Mouse (Mus musculus): ENCODE results near the gene Hmcn2.

The Hmcn2 gene

DNA sequence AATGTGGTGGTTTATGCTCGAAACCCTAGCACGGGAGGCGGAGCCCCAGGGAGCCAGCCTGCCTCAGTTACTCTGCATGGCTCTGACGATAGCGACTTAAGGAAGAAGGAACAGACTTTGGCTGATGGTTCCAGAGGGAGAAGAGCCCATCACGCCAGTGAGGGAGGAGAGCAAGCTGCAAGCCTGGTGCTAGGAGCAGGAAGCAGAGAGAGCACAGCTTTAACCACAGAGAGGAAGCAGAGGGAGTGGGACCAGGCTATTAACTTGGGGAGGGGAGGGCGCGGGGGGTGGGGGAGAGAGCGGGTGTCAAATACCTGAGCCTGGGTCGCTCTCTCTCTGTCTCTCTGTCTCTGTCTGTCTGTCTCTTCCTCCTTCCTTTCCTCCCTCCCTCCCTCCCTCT lies 102.8 kb downstream of the Hmcn2 start:
- DNase-seq (ENCODE audit: low read depth) = no peak

DNA sequence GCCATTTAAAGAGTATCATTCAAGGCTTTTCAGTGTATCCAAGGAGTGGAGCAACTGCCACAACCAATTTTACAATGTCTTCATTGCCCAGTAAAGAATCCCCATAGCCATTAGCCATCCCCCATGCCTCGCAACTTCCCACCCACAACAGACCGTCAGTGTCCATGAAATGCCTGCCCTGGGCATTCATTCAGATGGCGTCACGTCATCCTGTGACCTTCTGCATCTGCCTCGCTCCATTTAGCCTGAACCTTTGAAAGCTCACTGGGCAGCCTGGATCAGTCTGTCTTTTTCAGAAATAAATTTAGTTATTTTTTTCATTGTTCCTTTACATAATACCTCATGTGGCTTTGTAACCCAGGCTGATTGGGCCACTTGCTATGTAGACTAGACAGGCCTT lies 103.8 kb downstream of the Hmcn2 start:
- no peak for DNase-seq (ENCODE audit: low read depth)

DNA sequence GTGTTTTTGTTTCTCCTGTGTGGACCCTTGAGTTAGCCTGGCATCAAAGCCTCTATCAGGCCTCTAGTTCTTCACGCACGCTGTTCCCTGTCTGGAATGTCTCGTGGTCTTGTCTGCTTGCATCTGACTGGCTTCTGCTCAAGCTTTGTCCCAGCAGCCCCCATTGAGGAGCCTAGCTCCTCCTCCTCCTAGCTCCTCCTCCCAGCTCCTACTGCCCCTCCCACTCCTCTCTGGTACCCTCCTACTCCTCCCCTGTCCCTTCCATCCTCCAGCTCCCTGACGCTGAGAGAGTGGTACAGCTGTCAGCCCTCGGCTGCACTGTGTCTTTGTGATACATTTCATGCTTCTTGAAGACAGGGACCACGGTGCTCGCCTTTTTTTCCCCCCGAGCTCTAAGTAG lies 104.4 kb downstream of the Hmcn2 start:
- DNase-seq (ENCODE audit: low read depth) = no peak

DNA sequence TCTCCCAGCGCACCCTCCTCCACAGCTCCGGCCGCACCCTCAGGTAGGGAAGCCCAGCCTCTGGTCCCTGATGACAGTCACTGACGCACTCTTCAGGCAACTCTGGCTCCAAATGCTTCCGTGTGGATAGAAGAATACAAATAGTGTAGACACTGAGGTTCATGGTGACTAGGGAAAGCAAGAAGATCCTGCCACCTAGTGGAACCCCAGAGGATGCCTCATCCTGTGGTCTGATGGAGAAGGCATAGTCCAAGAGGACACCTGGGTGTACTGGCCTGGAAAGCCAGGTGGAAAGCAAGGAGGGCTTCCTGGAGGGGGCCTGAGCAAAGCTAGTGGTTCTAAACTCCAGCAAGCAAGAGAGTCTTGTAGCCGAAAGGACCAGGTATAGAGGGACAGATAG lies 106.7 kb downstream of the Hmcn2 start:
- DNase-seq (ENCODE audit: low read depth) = peak; percentile 30

DNA sequence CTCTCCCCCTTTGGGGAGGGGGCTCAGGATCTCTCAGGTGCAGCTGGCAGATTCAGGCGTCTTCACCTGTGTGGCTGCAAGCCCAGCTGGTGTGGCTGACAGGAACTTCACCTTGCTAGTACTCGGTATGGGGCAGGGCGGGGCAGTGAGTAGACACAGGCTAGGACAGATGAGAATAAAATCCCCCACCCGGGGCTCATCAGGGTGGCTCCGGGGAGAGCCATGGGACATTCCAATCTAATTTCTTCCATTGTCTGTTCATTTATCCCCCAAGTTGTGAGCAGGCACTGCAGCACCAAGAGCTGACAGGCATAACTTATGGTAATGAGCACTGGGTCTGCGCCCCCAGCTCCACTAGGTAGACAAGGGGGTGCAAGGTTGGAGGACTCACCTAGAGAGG lies 108.4 kb downstream of the Hmcn2 start:
- no peak for DNase-seq (ENCODE audit: low read depth)

DNA sequence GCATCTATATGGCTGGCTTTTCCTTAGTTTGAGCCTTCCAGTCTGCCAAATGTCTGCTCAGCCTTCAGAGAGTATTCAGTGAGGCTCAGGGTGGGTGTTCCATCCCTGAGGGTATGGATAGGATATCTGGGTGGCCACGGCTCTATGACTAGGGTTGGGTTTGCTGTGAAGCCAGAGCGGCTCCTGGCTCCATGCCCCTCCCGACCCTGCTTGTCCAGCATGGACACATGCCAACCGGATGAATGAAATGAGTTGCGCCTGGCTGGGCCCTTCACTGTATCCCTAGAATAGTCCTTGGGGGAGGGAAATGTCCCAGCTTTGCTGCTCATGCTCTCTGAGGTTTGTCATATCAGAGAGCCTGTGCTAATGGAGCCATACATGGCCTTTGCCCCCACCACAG lies 117.3 kb downstream of the Hmcn2 start:
- DNase-seq (ENCODE audit: low read depth) = no peak

DNA sequence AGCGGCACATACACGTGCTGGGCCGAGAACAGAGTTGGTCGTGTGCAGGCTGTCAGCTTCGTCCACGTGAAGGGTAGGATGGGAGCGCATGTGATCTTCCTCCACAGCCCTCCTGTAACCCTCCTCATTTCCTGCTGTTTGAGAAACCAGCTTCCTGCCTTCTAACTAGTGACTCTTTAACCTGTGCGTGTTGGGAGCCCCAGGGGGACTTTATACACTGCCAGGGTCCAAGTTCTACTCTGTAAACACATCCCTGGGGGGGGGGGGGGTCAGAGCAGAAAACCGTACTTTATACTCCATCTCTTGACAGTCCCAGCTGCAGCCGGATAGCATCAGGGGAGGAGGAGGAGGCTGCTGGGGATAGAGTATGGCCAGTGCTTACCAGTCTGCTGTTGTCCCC lies 120.5 kb downstream of the Hmcn2 start:
- no peak for DNase-seq (ENCODE audit: low read depth)

- peak; percentile 88 for DNase-seq (ENCODE audit: low read depth)
Observed at GRCm38 (mm10) chr2:31435567-31435966, 121.4 kb downstream of the Hmcn2 start.

DNA sequence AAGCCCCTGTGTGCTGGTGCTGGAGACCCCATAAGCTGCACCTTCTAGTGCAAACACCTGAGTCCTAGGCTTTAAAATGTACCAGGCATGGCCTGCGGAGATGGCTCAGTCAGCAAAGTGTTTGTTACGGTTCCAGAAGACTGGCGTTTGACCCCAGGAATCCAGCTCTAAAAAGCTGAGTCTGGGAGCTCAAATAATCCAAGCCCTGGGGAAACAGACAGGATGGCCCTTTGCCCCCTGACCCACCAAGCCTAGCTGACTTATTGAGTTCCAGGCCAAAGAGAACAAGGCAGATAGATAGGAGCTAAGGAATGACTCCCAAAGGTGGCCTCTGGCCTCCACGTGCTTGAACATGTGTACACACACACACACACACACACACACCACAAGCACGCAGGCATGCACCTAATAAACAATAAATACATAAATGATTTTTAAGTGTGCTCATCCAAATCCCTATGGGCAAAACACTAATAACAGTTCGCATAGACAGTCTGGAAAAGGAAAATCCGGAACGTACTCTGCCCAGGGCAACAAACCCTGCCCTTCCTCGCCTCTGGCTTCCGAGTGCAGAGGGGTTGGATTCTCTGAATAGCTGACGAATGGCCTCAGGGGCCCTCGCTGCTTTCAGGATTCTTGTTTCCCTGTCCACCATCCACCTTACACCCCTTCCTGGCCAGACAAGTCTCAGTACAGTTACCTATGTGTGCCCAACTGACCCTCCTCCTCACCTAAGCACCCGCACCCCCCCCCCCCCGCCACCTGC lies 123.4 kb downstream of the Hmcn2 start:
- no peak for DNase-seq (ENCODE audit: low read depth)

DNA sequence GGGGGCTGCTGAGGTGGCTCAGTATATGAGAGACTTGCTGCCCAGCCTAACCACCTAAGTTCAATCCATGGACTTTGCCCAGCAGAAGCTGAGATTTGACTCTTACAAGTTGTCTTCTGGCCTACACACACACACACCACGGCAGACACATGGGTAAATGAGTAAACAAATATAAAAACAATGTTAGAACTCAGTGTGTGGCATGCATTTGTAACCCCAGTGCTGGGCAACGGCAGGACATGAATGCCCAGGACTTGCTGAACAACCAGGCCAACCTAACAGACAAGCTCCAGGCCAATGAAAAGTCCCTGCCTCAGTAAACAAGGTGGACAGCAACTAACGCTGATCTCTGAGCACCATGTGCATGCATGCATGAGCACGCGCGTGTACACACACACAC lies 125.4 kb downstream of the Hmcn2 start:
- no peak for DNase-seq (ENCODE audit: low read depth)

DNA sequence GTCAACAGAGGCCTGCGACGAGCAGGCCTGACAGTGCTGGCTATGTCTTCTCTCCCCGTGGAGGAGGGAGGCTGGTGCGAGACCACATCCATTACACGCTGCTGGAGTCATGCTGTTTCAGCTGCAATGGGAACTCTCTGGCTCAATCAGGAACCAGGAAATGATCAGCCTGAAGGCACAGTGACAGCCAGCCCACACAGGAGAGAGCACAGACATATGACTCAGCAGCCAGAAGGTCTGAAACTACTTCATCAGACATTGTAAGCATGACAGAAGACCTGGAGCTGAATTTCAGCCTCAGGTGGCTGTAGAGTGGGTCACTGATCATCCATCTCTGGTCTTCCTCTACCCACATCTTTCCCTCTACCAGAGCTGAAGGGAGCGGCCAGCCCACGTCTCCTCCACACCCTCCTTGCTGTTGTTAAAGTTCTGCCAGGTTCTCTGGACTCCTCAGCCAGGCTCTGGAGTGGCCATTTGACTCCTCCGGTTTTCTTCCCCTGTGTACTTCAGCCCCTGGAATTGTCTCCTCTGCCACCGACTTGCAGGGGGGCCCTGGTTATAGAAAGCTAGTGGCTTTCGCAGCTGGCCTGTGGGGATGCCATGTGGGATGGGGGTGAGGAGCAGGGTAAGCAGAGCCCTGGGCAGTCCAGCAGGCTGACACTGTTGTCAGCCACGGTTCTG lies 128.4 kb downstream of the Hmcn2 start:
- DNase-seq (ENCODE audit: low read depth) = peak; percentile 73

DNA sequence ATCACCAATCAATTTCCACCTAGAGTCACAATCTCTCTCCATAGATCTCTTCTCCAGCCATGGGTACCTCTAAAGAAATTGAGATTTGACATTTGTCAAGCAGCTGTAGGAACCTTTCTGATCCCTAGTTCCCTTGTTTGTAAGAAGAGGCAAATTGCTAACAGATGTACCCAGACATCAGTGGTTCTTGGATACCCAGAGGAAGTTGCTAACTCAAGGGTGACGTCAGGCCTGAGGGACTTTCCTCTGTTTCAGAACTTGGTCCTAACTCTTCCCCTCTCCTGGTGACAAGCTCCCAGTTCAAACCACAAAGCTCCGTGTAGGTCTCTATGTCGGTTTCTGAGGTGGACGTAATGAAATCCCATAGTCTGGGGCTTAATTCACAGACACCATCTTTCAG lies 131.8 kb downstream of the Hmcn2 start:
- DNase-seq (ENCODE audit: low read depth) = peak; percentile 45

GRCm38 (mm10) chr2:31446456-31446855 lies 132.2 kb downstream of the Hmcn2 start:
- no peak for DNase-seq (ENCODE audit: low read depth)

DNA sequence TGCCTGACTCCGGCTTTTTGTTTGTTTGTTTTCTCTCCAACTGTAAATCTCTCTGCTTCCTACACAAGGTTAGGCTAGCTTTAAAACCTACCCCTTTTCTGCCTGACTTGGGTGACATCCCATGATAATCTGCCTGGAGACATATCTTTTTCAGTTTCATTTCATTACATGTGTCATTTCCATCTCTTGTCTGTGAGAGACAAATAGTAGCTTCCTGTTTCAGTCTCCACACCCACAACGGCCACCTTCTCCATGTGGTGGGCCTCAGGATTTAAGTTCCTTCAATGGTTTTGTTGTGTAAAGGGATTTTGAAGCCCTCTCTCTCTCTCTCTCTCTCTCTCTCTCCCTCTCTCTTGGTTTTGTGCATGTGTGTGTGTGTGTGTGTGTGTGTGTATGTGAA lies 133.3 kb downstream of the Hmcn2 start:
- no peak for DNase-seq (ENCODE audit: low read depth)

GRCm38 (mm10) chr2:31448756-31449440 lies 134.7 kb downstream of the Hmcn2 start:
- no peak for DNase-seq (ENCODE audit: low read depth)

GRCm38 (mm10) chr2:31449441-31449815 lies 135.2 kb downstream of the Hmcn2 start:
- peak; percentile 80 for DNase-seq (ENCODE audit: low read depth)

GRCm38 (mm10) chr2:31449902-31450301 lies 135.7 kb downstream of the Hmcn2 start:
- no peak for DNase-seq (ENCODE audit: low read depth)

GRCm38 (mm10) chr2:31450661-31451060 lies 136.4 kb downstream of the Hmcn2 start:
- no peak for DNase-seq (ENCODE audit: low read depth)

DNA sequence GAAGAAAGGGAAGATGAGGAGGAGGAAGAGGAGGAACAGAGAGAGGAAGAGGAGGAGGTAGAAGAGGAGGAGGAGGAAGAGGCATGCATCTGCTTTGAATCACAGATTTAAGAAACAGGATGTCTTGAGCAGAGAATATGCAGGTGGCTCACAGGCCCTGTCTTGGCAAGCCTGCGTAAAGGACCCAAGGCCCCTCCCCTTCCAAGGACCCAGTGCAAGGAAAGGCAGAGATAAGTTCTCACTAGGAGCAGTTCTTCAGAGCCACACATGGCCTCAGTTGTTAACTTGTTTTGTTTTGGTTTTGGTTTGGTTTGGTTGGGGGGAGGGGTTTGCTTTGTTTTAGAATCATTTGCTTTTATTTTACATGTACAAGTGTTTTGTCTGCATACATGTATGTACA lies 137.3 kb downstream of the Hmcn2 start:
- no peak for DNase-seq (ENCODE audit: low read depth)

- DNase-seq (ENCODE audit: low read depth) = no peak
Observed at GRCm38 (mm10) chr2:31453011-31453410, 138.8 kb downstream of the Hmcn2 start.

DNA sequence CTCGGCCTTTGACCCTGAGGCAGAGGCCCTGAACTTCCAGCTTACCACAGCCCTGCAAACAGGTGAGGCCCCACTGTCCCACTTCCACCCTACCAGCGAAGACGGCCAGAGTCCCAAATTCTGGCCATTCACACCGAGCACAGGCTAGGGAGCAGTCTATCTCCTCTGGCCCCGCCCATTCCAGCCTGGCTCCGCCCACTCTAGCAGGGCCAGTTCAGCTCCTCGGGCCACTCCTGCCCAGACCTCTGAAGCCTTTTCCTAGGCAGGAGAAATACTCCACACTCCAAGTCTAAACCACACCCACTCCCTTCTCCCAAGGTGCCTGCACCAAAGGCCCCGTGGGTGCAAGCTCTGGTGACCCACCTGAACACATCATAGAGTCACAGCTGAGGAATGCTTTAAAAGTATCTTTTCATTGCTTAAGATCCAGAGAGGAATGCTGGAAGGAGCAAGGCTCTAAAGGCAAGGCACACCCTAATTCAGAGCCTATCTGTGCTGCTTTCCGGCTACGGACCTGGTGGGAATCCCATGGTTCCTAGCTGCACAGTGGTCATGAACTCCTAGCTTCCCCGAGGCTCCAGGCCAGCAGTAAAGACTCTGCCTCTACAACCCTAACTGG lies 139.5 kb downstream of the Hmcn2 start:
- peak; percentile 55 for DNase-seq (ENCODE audit: low read depth)

DNA sequence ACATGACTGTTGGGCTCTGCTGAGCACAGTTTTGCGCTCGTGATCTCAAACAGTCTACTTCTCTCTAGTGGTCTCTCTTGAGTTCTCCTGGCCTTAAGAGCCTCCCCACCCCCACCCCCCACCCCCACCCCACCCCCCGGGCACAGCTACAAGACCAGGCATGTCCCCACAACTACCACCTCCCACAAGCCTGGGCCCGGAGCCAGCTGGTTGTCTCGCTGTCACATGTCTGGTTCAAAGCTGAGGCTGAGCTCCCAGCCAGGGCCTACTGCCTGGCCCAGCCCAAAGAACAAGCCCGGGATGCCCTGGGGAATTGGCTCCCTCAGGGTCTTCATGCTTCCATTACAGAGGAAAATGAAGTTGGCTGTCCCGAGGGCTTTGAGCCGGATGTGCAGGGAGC lies 140.1 kb downstream of the Hmcn2 start:
- peak; percentile 73 for DNase-seq (ENCODE audit: low read depth)

- no peak for DNase-seq (ENCODE audit: low read depth)
Observed at GRCm38 (mm10) chr2:31455418-31455817, 141.2 kb downstream of the Hmcn2 start.

Data from NIH3T3 (cell line).